26 mouse cellular contexts compared by ENCODE assay signal in the genomic region with DNA sequence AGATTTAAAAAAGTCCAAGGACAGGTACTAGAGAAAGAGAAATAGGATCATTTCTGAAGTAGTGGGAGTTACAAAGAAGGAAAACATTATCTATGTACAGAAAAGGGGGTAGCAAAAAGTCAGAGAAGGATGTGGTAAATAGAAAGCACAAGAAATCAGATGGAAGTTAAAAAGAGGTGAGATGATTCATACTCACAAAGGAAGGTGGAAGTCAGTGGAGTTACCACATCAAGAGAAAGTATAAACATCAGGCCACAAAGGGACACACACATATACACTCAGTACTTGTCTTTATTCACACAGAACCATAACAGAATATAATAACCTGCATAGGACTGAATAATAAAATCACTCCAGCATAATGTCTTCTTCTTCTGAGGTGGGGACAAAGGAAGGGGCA. TPM values are rescaled to one million over a fixed set of nuclear protein-coding genes. Genes with fewer than 3 reads are reported as not detected.
DNase-seq lines count a peak whose midpoint lies in the region; ATAC-seq and TF ChIP-seq lines count a peak whose summit lies in the region.
"Had no signal": no experiment of that assay in that cellular context is flagged by ENCODE, and none has a peak within 500 bp of the region (broad histone marks: within the 10 kb centered on the region; RNA-seq: fewer than 3 reads in every experiment).

No protein-coding gene starts in this region.

- no peak for TF ChIP-seq POLR2A in thymus, adult 2 months (IDR thresholded peaks at IDR 0.05; ENCODE audit: control insufficient read depth, extremely low read depth, insufficient read depth, low read length, poor library complexity)

- H3K27me3 ChIP-seq in thymus, adult 2 months (ENCODE audit: control insufficient read depth, insufficient read depth, low read length) = no peaks in the 10 kb centered on the region
- H3K27me3 ChIP-seq: embryonic facial prominence, embryonic 13.5 days; forebrain, embryonic 13.5 days; heart, embryonic 13.5 days; hindbrain, embryonic 12.5 days; intestine, embryonic 15.5 days had no signal

- intact Hi-C loops in left cerebral cortex, postnatal 36 days (cut with DNase I) = loop anchor here (5.0 to 10.0 kb wide), 2 partner anchors 67 to 340 kb away; a partner anchor contains a TSS

- no peak overlapping the region for H3K4me3 ChIP-seq in thymus, adult 2 months (ENCODE audit: control insufficient read depth, insufficient read depth, low read length)
- H3K4me3 ChIP-seq: embryonic facial prominence, embryonic 13.5 days; forebrain, embryonic 13.5 days; gastrocnemius, adult 2 months; heart, embryonic 13.5 days; hindbrain, embryonic 12.5 days; intestine, embryonic 15.5 days had no signal

- H3K4me1 ChIP-seq in thymus, adult 2 months (replicated peaks; ENCODE audit: control insufficient read depth, insufficient read depth, low read length) = peaks cover 6% of the 10 kb centered on the region
- H3K4me1 ChIP-seq: embryonic facial prominence, embryonic 13.5 days; hindbrain, embryonic 12.5 days; intestine, embryonic 15.5 days had no signal

- peak; percentile 38 for DNase-seq in thymus, postnatal 0 days (ENCODE audit: low spot score)
- DNase-seq in thymus, adult 2 months = no peak
- peak; percentile 53 for DNase-seq in T-cell, adult 2 months (ENCODE audit: low spot score)
- DNase-seq in kidney, adult 11 months = no peak
- no peak for DNase-seq in left cerebral cortex, adult 18-20 months (ENCODE audit: low spot score in 2 of 2)
- no peak for DNase-seq in left cerebral cortex, postnatal 36 days (ENCODE audit: low spot score in 2 of 2)
- DNase-seq: adrenal gland, postnatal 14 days; B cell, adult 2 months; cerebellum, adult 11-12 months; cerebellum, adult 9-11 months; cerebellum, postnatal 36 days; gastrocnemius, adult 2 months; gastrocnemius, postnatal 25 days; heart, postnatal 4 days had no signal

- no peaks in the 10 kb centered on the region for H3K36me3 ChIP-seq in thymus, adult 2 months (ENCODE audit: control insufficient read depth, insufficient read depth, low read length)
- H3K36me3 ChIP-seq: embryonic facial prominence, embryonic 13.5 days; G1E; heart, embryonic 13.5 days; hindbrain, embryonic 12.5 days; intestine, embryonic 15.5 days had no signal

- peak; percentile 4; the same call in 1 of the 2 replicates for ATAC-seq in megakaryocyte, adult 5-6 weeks (ENCODE audit: poor library complexity, severe bottlenecking)
- ATAC-seq: forebrain, embryonic 13.5 days; hindbrain, embryonic 16.5 days; intestine, embryonic 15.5 days had no signal

- no peak overlapping the region for H3K27ac ChIP-seq in thymus, adult 2 months (ENCODE audit: control insufficient read depth, insufficient read depth, low read length)
- H3K27ac ChIP-seq: embryonic facial prominence, embryonic 13.5 days; gastrocnemius, adult 2 months; heart, embryonic 13.5 days; hindbrain, embryonic 12.5 days; intestine, embryonic 15.5 days had no signal

- no peak for TF ChIP-seq CTCF in thymus, adult 2 months (IDR thresholded peaks at IDR 0.05; ENCODE audit: borderline replicate concordance, control insufficient read depth, extremely low read depth, insufficient read depth, low read length, poor library complexity)

RNA-seq across cellular contexts. Expression of a gene that starts 4.9 kb away (rescaled TPM):
- 148 and 174 TPM in 2 replicates for polyA plus RNA-seq in thymus, postnatal 0 days (2015; fragmentation: Nextera tagmentation; extraction: Ambion mirVana)
- 83.9 and 110 TPM in 2 replicates for polyA plus RNA-seq in thymus, adult 2 months (2012; rRNA removed)
- 317 and 364 TPM in 2 replicates for total RNA-seq in megakaryocyte, adult 5-6 weeks (2015)
- total RNA-seq in megakaryocyte, adult 5-6 weeks (2017) = 152 and 156 TPM in 2 replicates
- 1 to 10 TPM; 1.9 to 2.8 TPM for total RNA-seq in left cerebral cortex, adult 18-20 months (2021)
- total RNA-seq in left cerebral cortex, postnatal 36 days (2021) = 1 to 10 TPM; 1.9 to 3.3 TPM

RNA-seq across cellular contexts. Expression of a gene that starts 34.6 kb away (rescaled TPM):
- polyA plus RNA-seq in thymus, postnatal 0 days (2015; fragmentation: Nextera tagmentation; extraction: Ambion mirVana) = 2.2 and 2.9 TPM in 2 replicates
- polyA plus RNA-seq in thymus, adult 2 months (2012; rRNA removed) = 0.15 and 0.49 TPM in 2 replicates
- 0.40 and 1.8 TPM in 2 replicates for total RNA-seq in megakaryocyte, adult 5-6 weeks (2015)
- total RNA-seq in megakaryocyte, adult 5-6 weeks (2017) = not detected in 2 replicates
- not detected for total RNA-seq in left cerebral cortex, adult 18-20 months (2021)
- under 1 TPM in 1 of 2 experiments, not detected in 1; 0.43 TPM for total RNA-seq in left cerebral cortex, postnatal 36 days (2021)
- total RNA-seq: adrenal gland, adult 18-20 months; adrenal gland, postnatal 14 days; gastrocnemius, adult 2 months; gastrocnemius, postnatal 25 days; granulocyte monocyte progenitor cell, adult 5-6 weeks; heart, adult 8-10 months had no signal
- polyA plus RNA-seq: embryonic facial prominence, embryonic 13.5 days; G1E; heart, embryonic 13.5 days; heart, postnatal 0 days; hindbrain, embryonic 16.5 days; intestine, embryonic 15.5 days had no signal

Comparison
In these comparisons a context has a peak if more than half of its experiments do, and no peak if none do; other contexts are left out.
1. DNase-seq: peak in thymus, postnatal 0 days (single experiment) and T-cell, adult 2 months (single experiment); none in thymus, adult 2 months (single experiment), kidney, adult 11 months (single experiment), left cerebral cortex, adult 18-20 months (0 of 2) and left cerebral cortex, postnatal 36 days (0 of 2).
2. RNA of a gene that starts 4.9 kb away (total RNA-seq): 152 to 364 TPM in megakaryocyte, adult 5-6 weeks; 1.9 to 3.3 TPM in left cerebral cortex, postnatal 36 days and 1.9 to 2.8 TPM in left cerebral cortex, adult 18-20 months; every median in the first group is over 10 times any median in the second.